Mouse (Mus musculus) mouse embryonic stem cell (cell line): Measurements from ENCODE around the gene Slc1a7.

Experiments
- in situ Hi-C, 2 experiments: fragments of 300-500 bp; cut with MboI; formaldehyde crosslinking; loops; 1 replicate in 1 of 2; 3 replicates in 1 of 2; pipeline ENCODE4 v1.14.3; 2019 to 2020; ENCODE audit warnings: low sequenced_read_pairs in 2 of 2, low pct_unique_long_range_greater_than_20kb in 1 of 2, mixed read lengths in 1 of 2; ENCODE audit not compliant: unreplicated experiment in 1 of 2

Gene Slc1a7

DNA sequence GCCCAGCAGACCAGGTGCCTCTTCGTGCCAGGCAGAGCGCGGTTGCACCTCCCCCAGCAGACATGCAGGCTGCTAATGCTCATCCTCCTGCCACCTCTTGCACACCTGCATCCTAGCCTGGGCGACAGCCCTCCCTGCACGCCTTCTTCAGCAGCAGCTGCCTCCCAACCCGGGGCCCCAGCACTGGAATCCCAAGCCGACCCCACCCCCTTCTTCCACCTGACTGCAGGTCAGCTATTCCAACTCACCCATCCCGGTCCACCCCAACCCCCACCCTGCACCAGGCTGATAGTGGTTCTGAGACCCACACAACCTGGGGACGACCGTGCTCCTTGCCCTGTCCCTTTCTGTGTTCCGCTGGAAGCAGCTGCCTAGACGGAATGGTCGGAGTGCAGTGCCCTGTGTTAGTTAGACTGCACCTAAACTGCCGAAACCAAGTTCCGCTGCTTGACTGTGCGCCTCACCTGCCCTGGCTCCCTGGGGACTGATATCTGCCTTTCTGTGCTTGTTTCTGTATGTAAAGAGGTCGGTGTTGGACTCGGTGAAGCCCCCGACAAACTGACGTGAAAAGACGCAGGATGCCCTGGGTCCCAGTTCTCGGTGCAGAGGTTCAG lies 62.9 kb downstream of the Slc1a7 start:
- in situ Hi-C loops, result no loop called here

DNA sequence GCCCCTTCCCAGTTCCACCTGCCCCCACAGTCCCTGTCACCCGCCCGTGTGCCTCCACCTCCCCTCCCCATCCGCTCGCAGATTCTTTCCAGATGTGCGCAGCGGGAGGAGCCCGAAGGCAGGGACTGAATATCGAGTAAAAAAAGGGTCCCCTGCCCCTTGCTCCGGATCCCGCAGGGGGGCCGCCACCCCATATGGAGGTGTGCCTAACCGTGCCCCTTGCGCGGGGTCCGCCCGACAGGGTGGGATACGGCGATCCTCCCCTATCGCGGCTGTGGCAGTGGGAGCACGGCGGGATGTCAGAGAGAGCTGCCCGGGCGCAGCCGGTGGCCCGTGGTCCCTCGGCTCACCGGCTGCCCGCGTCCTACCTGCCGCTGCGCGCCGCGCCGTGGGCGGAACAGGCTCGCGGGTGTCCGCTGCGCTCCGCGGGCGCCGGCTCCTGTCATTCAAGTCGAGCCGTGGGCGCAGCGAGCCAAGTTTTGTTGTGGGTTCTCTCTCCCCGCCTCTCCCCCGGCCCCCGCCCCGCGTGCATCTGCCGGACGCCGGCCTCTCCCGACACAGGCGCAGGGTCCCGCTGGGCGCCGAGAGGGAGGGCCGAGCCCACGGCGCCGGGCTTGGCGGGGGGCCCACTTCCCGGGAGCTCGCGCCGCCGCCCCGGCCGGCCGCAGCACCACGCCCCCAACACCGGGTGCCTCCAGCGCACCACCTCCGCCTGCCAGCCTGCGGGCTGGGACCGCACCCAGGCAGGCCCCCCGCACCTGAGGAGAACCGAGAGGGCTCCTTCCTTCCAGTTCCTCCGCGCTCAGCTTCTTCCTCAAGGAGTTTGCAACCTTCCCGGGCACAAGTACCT lies 63.6 kb downstream of the Slc1a7 start:
- in situ Hi-C loops, result no loop called here

DNA sequence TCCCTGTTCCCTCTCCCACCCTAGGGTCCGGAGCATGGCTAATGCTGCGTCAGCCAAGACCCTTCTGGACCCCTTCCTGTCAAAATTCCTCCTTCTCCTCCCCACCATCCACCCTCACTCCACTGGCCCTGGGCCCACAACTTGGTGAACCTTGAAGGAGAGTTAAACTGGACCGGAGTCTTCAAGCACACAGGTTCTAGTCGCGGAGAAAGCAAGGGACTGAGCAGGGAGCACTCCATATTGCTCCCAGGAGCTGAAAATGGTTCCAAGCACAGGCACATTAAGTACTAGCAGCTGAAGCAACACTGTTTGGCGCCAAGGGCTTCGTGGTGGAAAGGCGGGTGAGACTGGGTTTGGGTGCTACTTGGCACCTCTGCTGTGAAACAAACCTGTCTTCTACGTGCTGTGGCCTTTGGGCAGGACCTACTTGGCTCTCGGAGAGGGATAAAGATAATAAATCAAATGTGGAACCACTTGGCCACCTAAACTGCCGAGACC lies 64.3 kb downstream of the Slc1a7 start:
- in situ Hi-C loops, result no loop called here

DNA sequence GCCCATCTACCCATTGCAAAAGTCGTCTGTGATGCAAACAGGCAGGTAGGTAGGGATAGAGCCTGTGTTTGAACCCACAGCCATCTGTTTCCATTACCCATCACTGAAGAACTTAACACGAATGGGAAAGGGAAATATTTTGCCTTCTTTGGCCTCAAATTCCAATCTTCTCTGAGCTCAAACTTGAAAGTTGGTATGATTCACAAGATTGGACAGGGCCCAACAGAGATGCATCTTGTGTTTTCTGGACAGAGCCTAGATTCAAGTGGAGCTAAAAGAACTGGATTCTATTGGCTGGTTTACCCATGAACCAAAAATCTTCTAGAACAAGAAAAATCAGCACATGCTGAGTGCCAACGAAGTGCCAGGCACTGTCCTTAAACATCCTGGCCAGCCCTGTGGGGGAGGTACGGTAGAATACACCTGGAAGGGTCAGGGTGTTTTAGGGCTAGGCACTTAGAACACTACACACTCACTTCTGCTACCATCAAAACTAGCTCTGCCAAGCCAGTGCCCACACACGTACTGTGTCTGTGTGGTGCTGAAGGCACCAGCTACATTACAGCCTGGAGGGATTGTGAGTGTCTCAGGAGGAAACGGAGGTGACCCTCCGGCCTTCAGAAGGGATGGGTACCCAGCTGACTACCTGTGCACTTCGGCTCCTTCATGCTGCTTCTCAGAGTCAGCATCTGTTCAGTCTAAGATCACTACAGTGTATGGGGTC lies 65.1 kb downstream of the Slc1a7 start:
- in situ Hi-C loops, result no loop called here

DNA sequence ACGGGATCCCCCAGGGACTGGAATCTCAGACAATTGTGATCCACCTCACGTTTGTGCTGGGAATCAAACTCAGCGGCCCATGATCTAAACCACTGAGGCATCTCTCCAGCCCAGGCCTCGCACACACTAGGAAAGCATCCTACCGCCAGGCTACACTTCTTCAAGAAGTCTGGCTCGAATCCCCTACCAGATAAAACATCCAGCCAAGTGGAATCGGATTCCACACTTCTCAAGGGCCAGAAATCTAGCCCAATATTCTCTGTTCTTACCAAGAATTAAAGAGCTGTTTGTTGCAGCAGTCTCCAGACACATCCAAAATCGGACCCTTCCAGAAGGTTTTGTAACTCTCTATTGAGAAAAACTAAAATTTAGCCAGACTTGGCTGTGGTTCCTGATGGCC lies 68.9 kb downstream of the Slc1a7 start:
- in situ Hi-C loops, result no loop called here

DNA sequence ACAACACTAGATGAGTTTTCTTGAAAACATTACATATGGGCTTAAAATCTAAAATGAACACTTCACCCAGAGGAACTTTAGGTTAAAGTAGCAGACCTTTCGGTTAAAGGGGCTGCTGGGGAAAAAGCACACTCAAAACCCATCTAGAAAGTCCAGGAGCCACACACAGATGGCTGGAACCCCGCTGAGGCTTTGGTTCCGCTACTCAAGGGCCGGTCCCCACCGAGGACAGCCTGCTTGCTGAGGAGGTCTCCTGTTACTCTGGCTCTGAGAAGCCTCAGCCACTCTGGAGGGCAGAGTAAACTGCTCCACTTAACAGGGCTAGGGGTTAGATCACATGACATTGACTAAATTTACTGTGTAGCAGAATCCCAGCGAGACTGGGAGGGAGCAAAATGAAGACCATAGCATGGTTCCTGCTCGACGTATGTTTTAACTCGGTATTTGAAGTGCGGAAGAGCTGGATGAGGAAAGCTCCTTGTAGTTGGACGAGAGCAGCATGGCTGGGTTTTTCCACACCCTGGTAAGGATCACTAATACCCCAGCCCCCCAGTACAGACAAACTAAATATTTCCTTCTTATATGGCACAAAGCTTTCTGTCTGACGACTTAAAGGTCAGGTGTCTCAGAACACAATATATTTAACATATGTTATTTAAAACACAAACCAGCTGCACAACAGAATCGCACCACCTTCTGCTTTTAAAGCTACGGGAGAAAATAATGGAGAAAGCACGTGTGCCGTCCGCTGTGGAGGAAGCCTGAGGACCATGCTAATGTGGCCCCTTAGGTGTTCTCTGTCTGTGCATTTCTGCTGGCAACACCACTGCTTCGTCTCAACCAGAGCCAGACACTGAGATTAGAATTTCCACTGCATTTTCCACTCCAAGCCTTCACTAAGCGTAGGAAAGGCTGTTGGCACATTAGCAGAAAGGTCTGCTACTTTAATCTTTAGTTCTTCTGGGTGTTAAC lies 77.3 kb downstream of the Slc1a7 start:
- in situ Hi-C loops, result no loop called here

DNA sequence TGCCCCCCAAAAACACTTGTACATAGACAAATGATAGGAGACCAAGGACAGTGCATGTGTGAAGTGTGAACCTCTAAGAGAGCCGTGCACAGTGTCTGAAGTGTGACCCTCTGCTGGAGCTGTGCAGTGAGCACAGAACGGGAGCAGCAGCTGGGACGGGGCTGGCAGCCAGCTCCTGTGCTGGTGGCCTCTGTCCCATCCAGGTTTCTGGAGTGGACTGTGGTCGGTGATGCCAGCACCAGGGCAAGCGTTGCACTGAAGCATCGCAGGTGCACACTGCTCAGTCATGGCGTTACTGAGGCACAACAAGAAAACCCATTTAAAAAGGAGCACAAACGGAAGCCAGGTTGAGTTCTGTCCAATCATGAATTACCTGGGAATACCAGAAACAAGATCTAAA lies 78.0 kb downstream of the Slc1a7 start:
- in situ Hi-C loops, result no loop called here

DNA sequence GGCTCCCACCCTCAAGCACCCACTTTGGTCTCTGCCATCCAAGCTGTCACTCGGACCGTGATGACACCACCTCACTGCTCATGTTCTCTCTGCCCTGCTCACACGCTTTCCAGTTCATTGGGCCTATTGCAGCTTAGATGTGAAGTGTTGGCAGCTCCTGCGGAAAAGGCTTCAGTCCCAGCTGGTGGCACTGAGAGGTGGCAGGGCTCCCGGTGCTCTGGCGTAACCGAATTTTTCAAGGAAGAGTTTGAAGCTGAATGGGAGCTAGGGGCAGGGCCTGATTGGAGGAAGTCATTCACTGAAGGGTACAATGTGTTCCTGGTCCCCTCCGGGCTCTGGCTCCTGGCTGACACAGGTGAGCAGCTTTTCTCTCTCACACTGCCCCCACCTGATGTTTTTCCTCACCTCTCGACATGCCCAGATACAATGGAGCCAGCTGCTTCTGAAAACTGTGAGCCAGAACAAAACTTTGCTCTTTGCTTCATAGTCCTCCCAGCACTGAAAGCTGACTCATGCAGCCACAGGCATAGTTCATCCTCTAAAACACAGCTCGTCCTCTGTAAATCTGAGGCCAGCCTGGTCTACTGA lies 83.6 kb downstream of the Slc1a7 start:
- in situ Hi-C loops, result no loop called here

DNA sequence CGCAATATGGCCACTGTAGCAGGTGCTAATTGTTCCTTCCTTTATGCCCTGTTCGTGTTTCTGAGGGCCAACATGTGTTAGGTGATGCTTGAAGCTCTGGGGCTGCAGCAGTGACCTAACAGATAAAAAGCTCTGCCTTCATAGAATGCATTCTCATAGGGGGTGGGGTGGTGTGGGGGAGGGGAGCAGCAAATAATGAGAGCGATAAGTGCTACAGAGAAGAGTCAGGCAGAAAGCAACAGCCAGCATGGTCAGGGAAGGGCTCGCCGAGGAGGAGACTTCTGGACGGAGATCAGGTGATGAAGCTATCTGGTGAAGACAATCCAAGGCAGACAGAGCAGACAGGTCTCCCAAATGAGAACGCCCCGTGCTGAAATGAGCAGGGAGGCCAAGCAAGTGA lies 84.5 kb downstream of the Slc1a7 start:
- in situ Hi-C loops, result no loop called here

DNA sequence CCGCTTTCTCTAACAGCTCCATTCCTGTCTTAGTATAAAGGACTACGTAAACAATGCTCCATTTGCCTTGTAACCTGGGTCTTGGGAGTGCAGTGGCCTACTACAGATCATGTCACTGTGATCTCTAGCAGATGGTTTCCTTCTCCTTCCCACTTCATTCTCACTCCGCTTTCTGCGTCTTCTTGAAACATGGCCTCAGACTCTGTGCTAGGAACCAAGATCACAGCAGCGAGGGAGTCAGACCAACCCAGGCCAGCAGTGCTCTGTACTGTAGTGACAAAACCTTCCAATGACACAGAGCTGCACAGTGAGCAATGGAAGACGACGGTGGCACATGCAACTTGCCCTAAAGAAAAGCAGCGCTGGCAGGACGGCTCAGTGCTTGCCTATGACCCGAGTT lies 87.7 kb downstream of the Slc1a7 start:
- in situ Hi-C loops, result no loop called here

DNA sequence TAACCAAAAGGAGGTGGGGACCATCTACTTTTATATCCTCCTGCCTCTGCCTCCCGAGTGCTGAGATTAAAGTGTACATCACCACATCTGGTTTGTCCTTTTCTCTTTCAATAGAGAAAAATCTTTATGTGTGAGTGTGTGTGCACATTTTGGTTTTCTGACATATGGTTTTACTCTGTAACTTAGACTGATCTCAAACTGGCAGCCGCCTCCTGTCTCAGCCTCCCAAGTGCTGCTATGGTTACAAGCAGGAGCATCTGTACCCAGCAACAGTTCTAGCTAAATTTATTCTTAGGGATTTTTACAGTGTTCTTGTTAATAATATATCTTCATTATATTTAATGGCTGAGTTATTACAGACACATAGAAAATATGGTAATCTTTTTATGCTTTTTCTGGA lies 89.1 kb downstream of the Slc1a7 start:
- in situ Hi-C loops, result no loop called here

DNA sequence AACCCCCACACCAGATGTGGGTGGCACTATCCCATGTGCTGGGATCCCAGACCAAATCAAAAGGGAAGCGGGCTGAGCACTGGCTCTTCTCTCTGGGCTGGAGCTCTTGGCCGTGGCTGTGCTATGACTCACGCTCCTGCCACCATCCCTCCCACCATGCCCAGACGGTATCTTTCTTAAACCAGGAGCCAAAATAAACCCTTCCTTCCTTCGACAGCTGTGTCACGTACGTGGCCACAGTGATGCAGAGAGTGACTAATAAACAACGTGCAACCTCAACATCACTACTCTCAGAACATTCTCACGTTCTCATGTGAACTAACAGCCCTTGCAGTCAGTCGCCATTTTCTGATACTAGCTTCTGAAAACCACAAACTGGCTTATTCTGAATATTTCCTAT lies 90.0 kb downstream of the Slc1a7 start:
- in situ Hi-C loops, result no loop called here

DNA sequence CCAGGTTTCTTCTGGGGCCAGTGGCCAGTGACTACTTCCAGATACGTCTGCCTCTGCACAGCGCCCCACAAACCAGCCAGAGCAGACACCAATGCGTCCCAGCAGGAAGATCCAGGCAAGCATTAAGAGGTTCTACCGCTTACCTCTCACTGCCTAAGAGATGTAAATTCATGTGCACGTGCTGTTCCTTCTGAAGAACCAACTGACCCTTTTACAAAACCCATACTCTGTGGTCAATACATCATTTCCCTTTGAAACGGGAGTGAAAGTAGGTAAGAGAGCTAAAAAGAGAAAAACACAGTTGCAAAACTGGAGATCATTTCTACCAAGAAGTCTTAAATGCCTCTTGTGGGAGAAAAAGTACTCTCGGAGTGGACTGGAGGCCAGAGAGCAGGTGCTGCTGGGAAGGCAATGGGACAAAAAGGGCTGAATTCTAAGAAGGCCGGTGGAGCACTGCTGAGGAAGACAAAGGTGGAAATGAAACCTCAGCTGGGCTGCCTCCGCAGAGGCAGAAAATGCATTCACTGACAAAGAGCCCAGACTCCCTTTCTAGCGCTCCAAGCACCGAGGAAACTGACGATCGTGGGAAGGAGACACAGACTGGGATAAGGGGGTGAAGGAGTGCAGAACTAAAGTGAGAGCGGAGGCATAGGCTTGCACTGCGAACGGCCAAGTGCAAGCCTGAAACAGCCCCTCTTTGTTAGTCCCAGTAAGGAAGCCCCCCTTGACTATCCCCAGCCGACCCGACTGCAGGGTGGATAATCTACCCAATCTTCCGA lies 91.7 kb downstream of the Slc1a7 start:
- in situ Hi-C loops, result no loop called here

DNA sequence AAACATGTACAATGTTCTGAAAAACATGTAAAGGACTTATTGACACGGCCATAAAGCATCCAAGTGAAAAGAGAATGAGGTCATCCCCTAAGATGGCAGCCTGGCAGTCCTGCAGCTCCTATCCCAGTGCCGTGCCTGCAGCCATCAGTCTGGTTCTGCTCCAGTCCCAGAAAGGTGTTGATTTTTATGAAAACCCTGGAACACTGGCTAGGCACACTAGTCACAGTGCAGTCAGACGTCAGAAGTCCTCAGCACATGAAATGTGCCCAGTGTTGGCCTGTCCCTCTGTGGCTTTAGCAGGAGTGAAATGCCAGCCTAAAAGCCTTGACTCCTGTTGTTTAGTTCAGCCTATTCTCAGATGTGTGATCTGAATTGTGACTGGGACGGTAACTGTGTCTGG lies 92.6 kb downstream of the Slc1a7 start:
- in situ Hi-C loops, result no loop called here

DNA sequence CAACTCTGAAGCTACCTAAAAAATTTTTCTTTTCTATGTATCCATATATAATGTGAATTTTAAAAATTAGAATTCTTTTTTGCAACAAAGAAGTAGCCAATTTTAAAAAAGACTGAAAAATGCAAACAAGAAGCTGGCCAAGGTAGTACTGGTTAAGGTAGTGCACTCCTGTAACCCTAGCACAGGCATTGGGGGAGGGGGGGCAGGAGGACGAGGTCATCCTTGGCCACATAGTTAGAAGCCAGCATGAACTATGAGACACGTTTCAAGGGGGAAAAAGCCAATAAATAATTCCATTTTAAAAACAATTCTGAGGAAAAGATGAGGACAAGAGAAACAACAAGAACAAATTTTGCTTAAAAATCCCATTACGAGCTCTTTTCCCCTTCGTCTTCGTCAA lies 94.4 kb downstream of the Slc1a7 start:
- in situ Hi-C loops, result no loop called here
